Mouse (Mus musculus) regulatory T cell (primary cell): Measurements from ENCODE around the gene Ick.
"Not testable (repeated sequence)": the region's sequence is repeated elsewhere in the genome, so short reads cannot be mapped to it uniquely, and the experiment has no call there.

Experiments
- in situ Hi-C: fragments of 300-600 bp; cut with MboI, MseI; formaldehyde crosslinking; loops from one replicate; pipeline ENCODE4 v1.15.1; 2025; ENCODE audit warnings: high pct_unique_total_duplicates

Ick gene

GRCm38 (mm10) chr9:78108796-78109239, at the start of gene Ick, which contains the start of gene Fbxo9:
Gene Ick (plus strand): TSS chr9:78109192.
Gene Fbxo9 (minus strand): TSS chr9:78109065.
- in situ Hi-C loops = loop anchor here (5.0 kb wide), 1 partner anchor 68 kb away; no protein-coding TSS in a partner anchor

GRCm38 (mm10) chr9:78059525-78060120, 49.4 kb upstream of the Ick start:
- in situ Hi-C loops = no loop called here

- in situ Hi-C loops = no loop called here
These were observed 46.6 kb upstream of the Ick start for GRCm38 (mm10) chr9:78062392-78062791.

DNA sequence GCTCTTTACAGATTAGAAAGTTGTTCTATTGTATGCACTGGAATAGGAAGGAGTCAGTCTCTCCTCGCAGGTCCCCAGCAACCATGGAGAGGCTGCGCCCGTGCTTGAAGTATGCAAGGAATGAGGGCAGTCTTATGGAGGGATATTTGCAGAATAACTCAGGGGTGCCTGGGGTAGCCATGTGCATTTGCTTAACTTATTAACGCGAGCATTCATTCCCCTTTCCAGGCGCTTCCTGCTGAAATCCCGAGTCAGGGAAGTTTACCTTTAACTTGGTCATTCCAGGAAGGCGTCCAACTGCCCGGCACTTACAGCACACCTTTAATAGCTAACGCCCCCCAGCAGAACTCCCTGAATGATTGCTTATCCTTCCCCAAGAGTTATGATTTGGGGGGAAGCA, 44.9 kb upstream of the Ick start:
- in situ Hi-C loops = no loop called here

DNA sequence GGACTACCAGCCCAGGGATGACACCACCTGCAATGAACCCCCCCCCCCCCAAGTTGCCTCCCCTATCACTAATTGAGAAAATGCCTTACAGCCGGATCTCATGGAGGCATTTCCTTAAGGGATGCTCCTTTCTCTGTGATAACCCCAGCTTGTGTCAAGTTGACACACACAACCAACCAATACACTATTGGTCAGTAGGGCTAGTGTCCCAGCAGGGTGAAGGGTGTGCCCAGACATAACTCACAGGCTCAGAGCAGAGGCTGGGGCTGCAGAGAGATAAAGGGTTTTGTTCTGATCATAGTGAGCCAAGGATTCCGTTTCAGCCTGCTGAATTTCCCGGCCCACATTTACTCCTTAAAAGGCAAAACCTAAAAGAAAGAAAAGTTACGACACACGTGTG, 38.5 kb upstream of the Ick start:
- in situ Hi-C loops = no loop called here

DNA sequence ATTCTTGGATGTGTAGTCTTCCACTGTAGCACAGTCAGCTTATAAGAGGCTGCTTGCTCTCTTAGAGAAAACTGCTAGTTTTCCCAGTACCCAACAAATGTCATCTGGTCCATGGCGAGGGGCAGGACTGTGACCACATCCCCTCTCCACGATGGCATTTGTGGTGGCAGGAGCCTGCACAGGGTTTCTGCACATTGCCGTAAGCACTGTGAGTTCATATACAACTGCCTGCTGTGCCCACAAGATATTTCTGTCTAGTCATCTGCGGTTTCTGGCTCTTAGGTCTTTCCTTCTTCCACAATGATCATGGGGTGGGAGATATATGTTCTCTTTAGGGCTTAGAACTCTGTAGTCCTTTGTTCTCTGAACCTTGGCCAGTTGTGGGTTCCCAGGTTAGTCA, 37.4 kb upstream of the Ick start:
- in situ Hi-C loops = no loop called here

GRCm38 (mm10) chr9:78073291-78073690, 35.7 kb upstream of the Ick start:
- in situ Hi-C loops = not testable (repeated sequence)

DNA sequence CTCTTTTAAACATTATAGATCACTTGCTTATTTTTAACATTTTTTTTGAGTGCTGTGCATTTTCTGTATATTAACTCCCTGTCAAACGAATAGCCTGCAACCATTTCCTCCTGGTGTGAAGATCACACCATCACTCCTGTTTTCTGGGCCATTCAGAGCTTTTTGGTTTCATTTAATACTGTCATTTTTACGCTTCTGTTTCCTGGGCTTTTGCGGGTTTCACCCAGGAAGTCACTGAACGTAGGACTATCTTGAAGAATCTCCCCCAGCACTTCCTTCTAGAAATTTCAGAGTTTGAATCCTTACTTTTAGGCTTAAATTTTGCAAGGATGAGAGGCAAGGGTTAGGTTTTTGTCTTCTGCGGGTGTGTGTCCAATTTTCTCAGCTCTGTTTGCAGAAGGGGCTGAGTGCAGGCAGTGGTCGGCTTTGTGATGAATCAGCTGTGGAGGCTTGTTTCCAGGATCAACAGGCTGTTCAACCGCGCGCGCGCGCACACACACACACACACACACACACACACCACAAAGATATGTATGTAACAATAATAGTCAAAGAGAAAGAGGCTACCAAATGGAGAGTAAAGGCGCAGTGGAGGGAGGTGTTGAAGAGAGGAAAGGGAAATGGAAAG, 35.2 kb upstream of the Ick start:
- in situ Hi-C loops = no loop called here

DNA sequence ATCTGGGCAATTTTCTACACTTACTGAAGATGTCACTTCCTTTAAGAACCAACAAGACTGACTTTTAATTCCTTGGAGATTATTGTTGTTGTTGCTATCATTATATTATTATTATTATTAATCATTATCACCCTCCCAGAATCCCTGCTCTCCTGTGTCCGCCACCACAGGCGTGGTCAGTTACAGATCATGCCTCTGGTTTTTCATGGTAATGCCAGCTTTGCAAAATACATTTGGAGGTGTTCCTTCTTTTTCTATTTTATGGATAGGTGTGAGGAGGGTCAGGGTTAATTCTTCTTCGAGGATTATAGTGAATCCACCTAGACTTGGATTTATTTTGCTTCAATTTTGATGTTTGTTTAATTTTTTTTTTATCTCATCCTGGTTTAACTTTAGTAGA, 33.7 kb upstream of the Ick start:
- in situ Hi-C loops = no loop called here

- in situ Hi-C loops = no loop called here
These were observed 30.8 kb upstream of the Ick start for GRCm38 (mm10) chr9:78078240-78078639.

DNA sequence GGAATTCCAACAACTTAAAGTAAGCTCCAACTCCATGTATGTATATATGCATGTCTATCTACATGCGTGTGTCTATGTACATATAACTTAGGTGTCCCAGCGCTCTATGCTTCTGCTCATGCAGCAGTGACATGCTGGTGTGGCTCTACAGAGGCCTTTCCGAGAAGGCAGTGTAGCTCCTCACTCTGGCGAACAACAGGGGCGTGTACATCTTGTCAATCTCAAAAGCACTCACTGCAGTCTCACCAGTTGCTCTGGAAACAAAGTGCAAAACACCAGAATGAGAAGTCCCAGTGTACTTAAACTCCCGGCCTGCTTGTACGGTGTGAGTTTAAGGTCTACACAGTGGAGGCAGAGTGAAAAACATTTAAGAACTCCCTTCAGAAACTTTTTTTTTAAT, 27.2 kb upstream of the Ick start:
- in situ Hi-C loops = no loop called here

DNA sequence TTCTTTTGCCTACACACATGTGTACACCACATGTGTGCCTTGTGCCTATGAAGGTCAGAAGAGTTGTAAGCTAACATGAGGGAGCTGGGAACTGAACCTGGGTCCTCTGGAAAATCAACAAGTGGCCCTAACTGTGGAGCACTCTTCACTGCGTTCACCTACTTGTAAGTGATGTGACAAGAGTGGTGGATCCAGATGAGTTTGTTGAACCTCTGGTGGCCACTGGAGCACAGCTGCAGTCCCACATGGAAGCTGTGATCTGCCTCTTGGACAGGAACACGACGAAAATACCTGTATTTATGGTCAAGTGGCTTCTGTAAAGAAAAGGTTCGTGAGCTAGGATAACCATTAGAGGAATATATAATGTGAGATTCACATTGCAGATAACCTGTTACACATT, 24.7 kb upstream of the Ick start:
- in situ Hi-C loops = no loop called here

GRCm38 (mm10) chr9:78085722-78086287, 23.2 kb upstream of the Ick start:
- in situ Hi-C loops = no loop called here

- in situ Hi-C loops = no loop called here
These were observed 21.2 kb upstream of the Ick start for GRCm38 (mm10) chr9:78087751-78088150.

DNA sequence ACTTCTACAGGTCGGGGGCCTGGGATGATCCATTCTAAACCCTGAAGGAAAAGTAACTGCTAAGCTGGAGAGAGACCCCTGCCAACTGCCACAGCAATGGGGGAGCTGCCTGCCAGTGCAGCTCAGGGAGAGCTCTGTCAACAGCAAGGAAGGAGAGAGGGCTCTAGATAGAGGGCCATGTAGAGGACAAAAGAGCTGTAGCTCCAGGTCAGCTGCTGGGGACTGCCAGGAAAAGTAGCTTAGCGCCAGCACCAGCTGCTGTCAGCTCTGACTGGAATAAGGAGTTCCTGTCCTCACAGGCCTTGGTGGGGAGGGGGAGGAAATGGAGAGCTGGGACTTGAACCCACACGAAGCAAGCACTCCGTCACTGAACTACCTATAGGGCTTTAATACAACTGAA, 20.5 kb upstream of the Ick start:
- in situ Hi-C loops = no loop called here

- in situ Hi-C loops = no loop called here
These were observed 20.0 kb upstream of the Ick start for GRCm38 (mm10) chr9:78088971-78089370.

GRCm38 (mm10) chr9:78089906-78090305, 19.1 kb upstream of the Ick start:
- in situ Hi-C loops = no loop called here

- in situ Hi-C loops = no loop called here
These were observed 18.4 kb upstream of the Ick start for GRCm38 (mm10) chr9:78090596-78090995.

GRCm38 (mm10) chr9:78095686-78096085, 13.3 kb upstream of the Ick start:
- in situ Hi-C loops = no loop called here

DNA sequence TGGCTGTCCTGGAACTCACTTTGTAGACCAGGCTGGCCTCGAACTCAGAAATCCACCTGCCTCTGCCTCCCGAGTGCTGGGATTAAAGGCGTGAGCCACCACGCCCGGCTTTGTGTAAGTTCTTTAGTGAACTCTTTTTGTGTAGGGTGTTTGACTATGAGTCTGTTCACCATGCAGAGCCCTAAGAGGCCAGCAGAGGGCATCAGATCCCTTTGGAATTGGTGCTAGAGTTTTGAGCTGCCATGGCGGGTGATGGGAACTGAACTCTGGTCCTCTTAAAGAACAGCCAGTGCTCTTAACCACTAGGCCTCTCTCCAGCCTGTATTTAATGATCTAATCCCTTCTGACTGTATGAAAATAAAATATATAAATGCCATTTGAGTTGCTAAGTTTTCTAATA, 12.6 kb upstream of the Ick start:
- in situ Hi-C loops = no loop called here

DNA sequence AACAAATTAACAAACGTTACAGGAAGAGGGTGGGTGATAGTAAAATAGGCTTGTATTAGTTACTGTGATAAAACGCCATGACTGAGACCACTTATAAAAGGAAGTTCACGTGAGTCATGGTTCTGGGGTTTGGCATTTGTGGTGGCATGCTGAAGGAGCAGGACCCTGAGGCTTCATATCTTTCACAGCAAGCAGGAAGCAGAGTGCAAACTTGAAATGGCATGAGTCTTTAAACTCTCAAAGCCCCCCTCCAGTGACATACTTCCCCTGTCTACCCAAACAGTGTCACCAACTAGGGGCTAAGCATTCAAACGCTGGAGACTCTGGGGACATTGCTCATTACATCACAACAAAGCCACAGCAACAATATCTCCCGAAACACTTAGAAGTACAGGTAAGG, 8.0 kb upstream of the Ick start:
- in situ Hi-C loops = no loop called here

DNA sequence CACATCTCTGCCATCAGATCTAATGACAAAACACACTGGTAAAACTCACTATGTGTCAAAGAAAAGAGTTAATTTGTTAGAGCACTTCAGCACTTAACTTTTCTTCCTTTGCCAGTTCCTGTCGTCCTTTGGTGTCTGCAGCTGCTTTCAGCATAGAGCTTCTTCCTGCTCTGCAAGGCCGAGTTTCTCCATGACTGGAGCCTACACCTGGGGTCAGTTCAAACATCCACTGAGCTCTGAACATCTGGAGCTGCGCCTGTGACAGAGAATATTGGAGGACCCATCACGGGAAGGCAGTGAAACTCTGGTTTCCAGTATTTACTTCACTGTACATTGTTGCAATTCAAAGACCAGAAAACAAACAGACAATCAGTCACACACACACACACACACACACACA, 7.6 kb upstream of the Ick start:
- in situ Hi-C loops = no loop called here

GRCm38 (mm10) chr9:78103965-78104560, 4.9 kb upstream of the Ick start:
- in situ Hi-C loops = no loop called here
